Mouse (Mus musculus): ENCODE results near the gene Edar. TPM values are rescaled to one million over a fixed set of nuclear protein-coding genes. Genes with fewer than 3 reads are reported as not detected.

The Edar gene
- total RNA-seq, 1 experiment = 0.04 TPM

DNA sequence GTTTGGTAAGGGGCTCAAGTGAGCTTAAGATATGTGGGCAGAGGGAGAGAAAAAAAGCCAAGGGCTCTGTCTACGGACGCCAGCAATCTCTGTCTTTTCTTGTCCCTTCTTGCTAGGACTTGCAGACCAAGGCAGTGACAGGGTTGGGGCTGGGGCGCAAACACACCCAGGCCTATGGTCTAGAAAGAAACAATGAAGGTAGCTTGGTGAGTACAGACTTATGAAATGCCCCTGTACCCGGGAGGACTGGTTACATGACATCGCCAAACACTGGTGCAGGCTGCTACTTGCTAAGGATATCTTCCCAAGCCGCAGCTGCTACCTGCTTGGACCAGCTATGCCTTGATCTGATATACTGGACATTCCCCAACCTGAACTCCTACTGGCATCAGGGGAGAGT, 60.9 kb downstream of the Edar start:
- Histone ChIP-seq H3K36me3 (ENCODE audit: control insufficient read depth, insufficient read depth, low read length, poor library complexity, severe bottlenecking) (no peaks in the 10 kb centered on the region), H3K9me3 (ENCODE audit: control insufficient read depth, insufficient read depth, low read depth, low read length) (no peaks in the 10 kb centered on the region), H3K4me3 (ENCODE audit: insufficient read depth in 1 of 2, low read depth in 1 of 2, low read length in 2 of 2, poor library complexity in 1 of 2, severe bottlenecking in 1 of 2) (no peak overlapping the region), H3K27ac (ENCODE audit: insufficient read depth, low read depth, low read length, poor library complexity, severe bottlenecking) (no peak overlapping the region), H3K9ac (ENCODE audit: insufficient read depth, low read depth, low read length, poor library complexity, severe bottlenecking) (no peak overlapping the region), H3K4me1 (ENCODE audit: control insufficient read depth in 2 of 2, insufficient read depth in 2 of 2, low read length in 2 of 2, poor library complexity in 1 of 2) (no peaks in the 10 kb centered on the region)
- in situ Hi-C loops (cut with MboI; ENCODE audit: low sequenced_read_pairs in 2 of 2, unreplicated experiment in 2 of 2) = no loop called here
- TF ChIP-seq CHD2 (IDR thresholded peaks at IDR 0.05; ENCODE audit: low read depth, low read length) (no peak), HCFC1 (IDR thresholded peaks at IDR 0.05; ENCODE audit: borderline replicate concordance, insufficient read depth, low read length) (no peak), ZNF384 (IDR thresholded peaks at IDR 0.05; ENCODE audit: low read depth, low read length) (no peak), MAFK (IDR thresholded peaks at IDR 0.05; ENCODE audit: insufficient read depth, low read depth, low read length) (no peak)
- no peak for DNase-seq (ENCODE audit: low read depth, low spot score)

DNA sequence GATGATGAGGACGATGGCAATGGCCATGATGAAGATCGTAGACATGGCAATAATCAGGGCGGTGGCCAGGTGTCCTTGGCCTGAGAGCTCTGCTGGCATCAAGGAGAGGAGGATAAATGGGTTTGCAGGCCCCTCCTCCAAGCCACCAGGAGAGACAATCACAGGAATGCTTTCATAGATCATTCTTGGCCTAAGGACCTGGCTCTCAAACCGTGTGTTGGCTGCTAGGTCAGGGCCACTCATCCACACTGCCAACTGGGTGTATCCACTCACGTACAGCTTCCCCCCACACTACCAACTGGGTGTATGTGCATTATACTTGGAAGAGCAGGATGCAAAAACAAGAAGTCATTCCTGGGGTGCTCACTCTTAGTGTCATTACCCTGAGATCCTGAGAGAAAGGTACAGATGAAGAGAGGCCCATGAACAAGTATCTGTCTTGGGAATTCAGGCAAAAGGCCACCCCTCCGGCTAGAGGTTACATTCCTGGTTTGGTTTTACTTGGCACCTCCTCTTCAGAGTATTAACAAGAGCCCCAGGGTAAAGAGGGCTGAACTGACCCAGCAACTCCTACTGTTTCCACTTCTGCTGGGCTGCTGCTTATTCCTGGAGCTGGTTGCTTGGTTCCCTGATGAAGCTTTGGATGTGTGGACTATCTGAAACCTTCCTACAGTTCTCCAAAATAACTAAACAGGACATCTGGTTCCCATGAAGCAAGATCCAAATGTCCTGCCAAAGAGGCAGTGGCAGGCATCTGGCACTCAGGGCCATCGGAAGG, 64.8 kb downstream of the Edar start:
- no peaks in the 10 kb centered on the region for H3K36me3 ChIP-seq (ENCODE audit: control insufficient read depth, insufficient read depth, low read length, poor library complexity, severe bottlenecking)
- no peak overlapping the region for H3K4me3 ChIP-seq (ENCODE audit: insufficient read depth in 1 of 2, low read depth in 1 of 2, low read length in 2 of 2, poor library complexity in 1 of 2, severe bottlenecking in 1 of 2)
- in situ Hi-C loops (cut with MboI; ENCODE audit: low sequenced_read_pairs in 2 of 2, unreplicated experiment in 2 of 2) = no loop called here
- H3K4me1 ChIP-seq (ENCODE audit: control insufficient read depth in 2 of 2, insufficient read depth in 2 of 2, low read length in 2 of 2, poor library complexity in 1 of 2) = no peaks in the 10 kb centered on the region
- no peak for TF ChIP-seq MAFK (IDR thresholded peaks at IDR 0.05; ENCODE audit: insufficient read depth, low read depth, low read length)
- no peak for TF ChIP-seq CHD2 (IDR thresholded peaks at IDR 0.05; ENCODE audit: low read depth, low read length)
- no peak for TF ChIP-seq ZNF384 (IDR thresholded peaks at IDR 0.05; ENCODE audit: low read depth, low read length)
- TF ChIP-seq HCFC1 (IDR thresholded peaks at IDR 0.05; ENCODE audit: borderline replicate concordance, insufficient read depth, low read length) = no peak
- TF ChIP-seq ZC3H11A (IDR thresholded peaks at IDR 0.05; ENCODE audit: borderline replicate concordance, low read depth, low read length) = no peak
- no peak overlapping the region for H3K9ac ChIP-seq (ENCODE audit: insufficient read depth, low read depth, low read length, poor library complexity, severe bottlenecking)
- DNase-seq (ENCODE audit: low read depth, low spot score) = no peak
- H3K9me3 ChIP-seq (ENCODE audit: control insufficient read depth, insufficient read depth, low read depth, low read length) = no peaks in the 10 kb centered on the region
- H3K27ac ChIP-seq (ENCODE audit: insufficient read depth, low read depth, low read length, poor library complexity, severe bottlenecking) = no peak overlapping the region

DNA sequence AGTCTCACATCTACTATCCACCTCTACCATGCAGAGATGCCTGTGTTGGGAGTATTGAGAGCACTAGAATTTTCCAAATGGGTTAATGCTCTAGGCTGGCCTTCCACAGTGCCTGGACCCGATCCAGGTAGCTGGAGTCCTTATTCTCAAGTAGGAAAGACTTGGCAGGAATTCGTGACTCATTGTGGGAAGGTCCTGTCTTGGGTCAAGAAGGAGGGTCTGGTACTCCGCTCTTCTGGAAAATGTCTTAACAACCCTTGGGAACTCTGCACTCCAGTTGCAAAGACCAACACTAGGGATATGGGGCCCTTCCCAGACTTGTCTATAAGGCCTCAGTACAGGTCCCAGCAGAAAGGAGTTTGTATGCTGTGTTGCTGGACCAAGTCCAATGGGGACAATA, 66.6 kb downstream of the Edar start:
- Histone ChIP-seq H3K4me1 (ENCODE audit: control insufficient read depth in 2 of 2, insufficient read depth in 2 of 2, low read length in 2 of 2, poor library complexity in 1 of 2) (no peaks in the 10 kb centered on the region), H3K9me3 (ENCODE audit: control insufficient read depth, insufficient read depth, low read depth, low read length) (no peaks in the 10 kb centered on the region), H3K27ac (ENCODE audit: insufficient read depth, low read depth, low read length, poor library complexity, severe bottlenecking) (no peak overlapping the region), H3K4me3 (ENCODE audit: insufficient read depth in 1 of 2, low read depth in 1 of 2, low read length in 2 of 2, poor library complexity in 1 of 2, severe bottlenecking in 1 of 2) (no peak overlapping the region), H3K9ac (ENCODE audit: insufficient read depth, low read depth, low read length, poor library complexity, severe bottlenecking) (no peak overlapping the region), H3K36me3 (ENCODE audit: control insufficient read depth, insufficient read depth, low read length, poor library complexity, severe bottlenecking) (no peaks in the 10 kb centered on the region)
- DNase-seq (ENCODE audit: low read depth, low spot score) = no peak
- TF ChIP-seq MAFK (IDR thresholded peaks at IDR 0.05; ENCODE audit: insufficient read depth, low read depth, low read length) (no peak), CHD2 (IDR thresholded peaks at IDR 0.05; ENCODE audit: low read depth, low read length) (no peak), ZC3H11A (IDR thresholded peaks at IDR 0.05; ENCODE audit: borderline replicate concordance, low read depth, low read length) (no peak), ZNF384 (IDR thresholded peaks at IDR 0.05; ENCODE audit: low read depth, low read length) (no peak), HCFC1 (IDR thresholded peaks at IDR 0.05; ENCODE audit: borderline replicate concordance, insufficient read depth, low read length) (no peak)
- in situ Hi-C loops (cut with MboI; ENCODE audit: low sequenced_read_pairs in 2 of 2, unreplicated experiment in 2 of 2) = no loop called here

DNA sequence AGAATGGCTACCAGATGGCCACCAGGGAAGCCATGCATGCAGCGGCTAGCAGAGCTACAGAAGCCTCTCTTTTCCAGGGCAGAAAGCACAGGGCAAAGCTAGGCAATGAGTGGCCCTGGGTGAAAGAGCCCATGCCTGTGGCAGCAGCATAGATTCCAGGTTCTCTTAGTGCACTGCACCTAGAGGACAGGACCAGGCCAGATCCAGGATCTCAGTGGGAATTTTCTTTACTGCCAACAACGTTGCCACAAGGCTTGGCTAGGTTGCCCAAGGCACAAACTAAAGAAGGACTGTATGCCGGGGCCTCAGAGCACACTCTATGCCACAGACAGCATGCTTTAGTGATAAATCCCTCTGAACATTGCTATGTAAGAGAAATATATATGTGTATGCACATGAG, 69.1 kb downstream of the Edar start:
- no peak for DNase-seq (ENCODE audit: low read depth, low spot score)
- H3K27ac ChIP-seq (ENCODE audit: insufficient read depth, low read depth, low read length, poor library complexity, severe bottlenecking) = no peak overlapping the region
- in situ Hi-C loops (cut with MboI; ENCODE audit: low sequenced_read_pairs in 2 of 2, unreplicated experiment in 2 of 2) = no loop called here
- H3K36me3 ChIP-seq (ENCODE audit: control insufficient read depth, insufficient read depth, low read length, poor library complexity, severe bottlenecking) = no peaks in the 10 kb centered on the region
- no peaks in the 10 kb centered on the region for H3K9me3 ChIP-seq (ENCODE audit: control insufficient read depth, insufficient read depth, low read depth, low read length)
- H3K4me3 ChIP-seq (ENCODE audit: insufficient read depth in 1 of 2, low read depth in 1 of 2, low read length in 2 of 2, poor library complexity in 1 of 2, severe bottlenecking in 1 of 2) = no peak overlapping the region
- H3K4me1 ChIP-seq (ENCODE audit: control insufficient read depth in 2 of 2, insufficient read depth in 2 of 2, low read length in 2 of 2, poor library complexity in 1 of 2) = peaks cover 0 to 7% of the 10 kb centered on the region in 2 experiments; a peak in 1 of 4 replicates
- TF ChIP-seq MAFK (IDR thresholded peaks at IDR 0.05; ENCODE audit: insufficient read depth, low read depth, low read length) = no peak
- no peak for TF ChIP-seq HCFC1 (IDR thresholded peaks at IDR 0.05; ENCODE audit: borderline replicate concordance, insufficient read depth, low read length)
- TF ChIP-seq ZNF384 (IDR thresholded peaks at IDR 0.05; ENCODE audit: low read depth, low read length) = no peak
- TF ChIP-seq CHD2 (IDR thresholded peaks at IDR 0.05; ENCODE audit: low read depth, low read length) = no peak
- no peak for TF ChIP-seq ZC3H11A (IDR thresholded peaks at IDR 0.05; ENCODE audit: borderline replicate concordance, low read depth, low read length)
- no peak overlapping the region for H3K9ac ChIP-seq (ENCODE audit: insufficient read depth, low read depth, low read length, poor library complexity, severe bottlenecking)
